Mouse (Mus musculus): ENCODE results near the gene Hkdc1. TPM values are rescaled to one million over a fixed set of nuclear protein-coding genes. Genes with fewer than 3 reads are reported as not detected.

Gene Hkdc1
- total RNA-seq, 2 experiments from 2014 or later = 3.0 to 3.8 TPM

GRCm38 (mm10) chr10:62379808-62380207 lies 42.5 kb downstream of the Hkdc1 start, which contains the start of gene Hk1:
Gene Hk1 (minus strand): TSS chr10:62379908.
- no peak for DNase-seq

- DNase-seq = no peak
Observed at GRCm38 (mm10) chr10:62358827-62359226, 63.5 kb downstream of the Hkdc1 start.

GRCm38 (mm10) chr10:62356105-62356730 lies 66.1 kb downstream of the Hkdc1 start:
- DNase-seq = peak; percentile 18 to 45

- DNase-seq = no peak
Observed at GRCm38 (mm10) chr10:62345147-62345546, 77.1 kb downstream of the Hkdc1 start.

- DNase-seq = no peak
Observed at GRCm38 (mm10) chr10:62344004-62344752, 78.1 kb downstream of the Hkdc1 start.

- no peak for DNase-seq
Observed at GRCm38 (mm10) chr10:62342512-62342911, 79.8 kb downstream of the Hkdc1 start.

- DNase-seq = no peak
Observed at GRCm38 (mm10) chr10:62341956-62342355, 80.3 kb downstream of the Hkdc1 start.

- no peak for DNase-seq
Observed at GRCm38 (mm10) chr10:62340991-62341390, 81.3 kb downstream of the Hkdc1 start.

- DNase-seq = peak; percentile 97 to 98
Observed at GRCm38 (mm10) chr10:62340095-62340731, 82.1 kb downstream of the Hkdc1 start.

GRCm38 (mm10) chr10:62339211-62340094 lies 82.8 kb downstream of the Hkdc1 start:
- DNase-seq = no peak

GRCm38 (mm10) chr10:62338626-62339025 lies 83.7 kb downstream of the Hkdc1 start:
- no peak for DNase-seq

GRCm38 (mm10) chr10:62338176-62338575 lies 84.1 kb downstream of the Hkdc1 start:
- DNase-seq = no peak

GRCm38 (mm10) chr10:62336601-62337578 lies 85.4 kb downstream of the Hkdc1 start:
- no peak for DNase-seq

- DNase-seq = no peak
Observed at GRCm38 (mm10) chr10:62335423-62335776, 86.9 kb downstream of the Hkdc1 start.

GRCm38 (mm10) chr10:62334686-62335422 lies 87.4 kb downstream of the Hkdc1 start:
- DNase-seq = no peak

- DNase-seq = no peak
Observed at GRCm38 (mm10) chr10:62333269-62333668, 89.0 kb downstream of the Hkdc1 start.
